8 mouse cellular contexts compared by ENCODE assay signal in the genomic region with DNA sequence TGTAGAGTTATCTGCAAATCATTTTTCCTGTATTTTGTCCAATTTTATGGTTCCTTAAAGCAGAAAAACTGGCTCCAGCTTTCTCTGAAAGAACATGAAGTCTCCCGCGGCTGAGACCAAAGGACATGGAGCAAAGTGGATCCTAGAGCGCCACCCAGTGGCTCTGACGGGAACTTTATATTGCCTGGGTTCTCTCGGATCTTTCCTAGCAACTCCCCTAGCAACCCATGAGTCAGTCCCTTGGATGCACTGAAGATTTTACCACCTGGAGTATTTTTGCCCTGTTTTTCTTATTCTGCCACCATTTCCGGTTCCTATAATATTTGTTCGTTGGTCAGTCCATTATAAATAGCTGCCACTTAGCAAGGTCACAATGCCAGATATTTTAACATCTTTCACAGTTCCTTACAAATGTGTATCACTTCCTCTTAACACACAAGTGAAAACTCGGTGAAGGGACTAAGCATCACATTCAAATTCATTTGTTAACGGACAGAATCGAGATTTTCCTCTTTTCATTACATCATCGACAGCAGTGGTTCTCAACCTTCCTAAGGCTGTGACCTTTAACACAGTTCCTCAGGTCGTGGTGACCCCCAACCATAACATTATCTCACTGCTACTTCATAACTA. TPM values are rescaled to one million over a fixed set of nuclear protein-coding genes. Genes with fewer than 3 reads are reported as not detected.
A peak's percentile ranks its signal among the peaks of the same experiment; 100 is the strongest.
DNase-seq lines count a peak whose midpoint lies in the region; ATAC-seq and TF ChIP-seq lines count a peak whose summit lies in the region.

No protein-coding gene starts in this region.

- H3K36me3 ChIP-seq in MEL (ENCODE audit: control insufficient read depth in 1 of 2, insufficient read depth in 2 of 2, low read length in 2 of 2) = peaks cover 0 to 7% of the 10 kb centered on the region in 2 experiments; a peak in 2 of 4 replicates
- peaks cover 6% of the 10 kb centered on the region for H3K36me3 ChIP-seq in forebrain, embryonic 13.5 days (ENCODE audit: poor library complexity, severe bottlenecking)
- peaks cover 15% of the 10 kb centered on the region for H3K36me3 ChIP-seq in hindbrain, embryonic 14.5 days (replicated peaks; ENCODE audit: control insufficient read depth, insufficient read depth)

- H3K27ac ChIP-seq in MEL (ENCODE audit: control insufficient read depth, low read depth, low read length) = no peak overlapping the region
- H3K27ac ChIP-seq in forebrain, embryonic 13.5 days = no peak overlapping the region
- H3K27ac ChIP-seq in hindbrain, embryonic 14.5 days = no peak overlapping the region

- DNase-seq in MEL (ENCODE audit: low read depth, low spot score) = peak; percentile 92
- peak; percentile 58 for DNase-seq in brain, embryonic 18.5 days (ENCODE audit: low read depth, low spot score)
- peak; percentile 94 for DNase-seq in hindbrain, embryonic 14.5 days (ENCODE audit: low spot score)
- DNase-seq in layer of hippocampus, postnatal 36 days = peak; percentile 83 to 89
- peak; percentile 85 to 89 for DNase-seq in right cerebral cortex, postnatal 36 days (ENCODE audit: low spot score in 2 of 2)
- peak; percentile 73 to 82 for DNase-seq in urinary bladder, postnatal 4 days (ENCODE audit: low spot score in 2 of 2)

- no peak overlapping the region for H3K4me2 ChIP-seq in forebrain, embryonic 13.5 days
- no peak overlapping the region for H3K4me2 ChIP-seq in hindbrain, embryonic 14.5 days (replicated peaks)

- no peak for TF ChIP-seq EP300 in MEL (IDR thresholded peaks at IDR 0.05; ENCODE audit: low read depth in 1 of 2, low read length in 2 of 2)

- no peak for TF ChIP-seq POLR2A in MEL (IDR thresholded peaks at IDR 0.05; ENCODE audit: control insufficient read depth in 1 of 2, insufficient read depth in 1 of 2, low read depth in 1 of 2, low read length in 2 of 2, poor library complexity in 1 of 2)

- ATAC-seq in forebrain, embryonic 13.5 days = peak; percentile 39; the same call in 1 of the 2 replicates
- no peak for ATAC-seq in hindbrain, embryonic 14.5 days (ENCODE audit: low FRiP score)
- ATAC-seq in megakaryocyte-erythroid progenitor cell, adult 5-6 weeks (replicated peaks; ENCODE audit: low FRiP score, low TSS enrichment, poor library complexity, severe bottlenecking) = peak; percentile 88

- H3K9ac ChIP-seq in MEL (ENCODE audit: control insufficient read depth, low read depth, low read length, poor library complexity, severe bottlenecking) = peak overlapping the region; percentile 21; the same call in 1 of the 2 replicates
- no peak overlapping the region for H3K9ac ChIP-seq in forebrain, embryonic 13.5 days
- H3K9ac ChIP-seq in hindbrain, embryonic 14.5 days = no peak overlapping the region

- WGBS in forebrain, embryonic 13.5 days = 21% methylated on average over 12 of the region's 12 CpGs
- WGBS in hindbrain, embryonic 14.5 days = 21% methylated on average over 12 of the region's 12 CpGs

- no peaks in the 10 kb centered on the region; the same call in 1 of the 2 replicates for H3K79me2 ChIP-seq in MEL (ENCODE audit: control insufficient read depth, insufficient read depth, low read length, poor library complexity)

- H3K4me3 ChIP-seq in MEL (ENCODE audit: control insufficient read depth in 1 of 2, insufficient read depth in 1 of 2, low read depth in 2 of 2, low read length in 2 of 2) = no peak overlapping the region
- H3K4me3 ChIP-seq in forebrain, embryonic 13.5 days = no peak overlapping the region
- no peak overlapping the region for H3K4me3 ChIP-seq in hindbrain, embryonic 14.5 days (replicated peaks; ENCODE audit: low read length)

- TF ChIP-seq CTCF in MEL (IDR thresholded peaks at IDR 0.05 in 2 of 3, conservative IDR thresholded peaks at IDR 0.05 in 1 of 3; ENCODE audit: control insufficient read depth in 1 of 3, insufficient read depth in 1 of 3, low read depth in 2 of 3, low read length in 3 of 3, poor library complexity in 1 of 3, severe bottlenecking in 1 of 3) = peak; percentile 70 to 87 (median 71)

- H3K9me3 ChIP-seq in MEL (replicated peaks; ENCODE audit: insufficient read depth, low read length) = no peaks in the 10 kb centered on the region
- no peaks in the 10 kb centered on the region for H3K9me3 ChIP-seq in forebrain, embryonic 13.5 days (replicated peaks)
- H3K9me3 ChIP-seq in hindbrain, embryonic 14.5 days (ENCODE audit: control insufficient read depth, low read length) = no peaks in the 10 kb centered on the region

- H3K27me3 ChIP-seq in MEL (ENCODE audit: control insufficient read depth in 1 of 2, insufficient read depth in 2 of 2, low read length in 2 of 2) = no peaks in the 10 kb centered on the region
- peaks cover 8% of the 10 kb centered on the region for H3K27me3 ChIP-seq in forebrain, embryonic 13.5 days
- peaks cover 4% of the 10 kb centered on the region for H3K27me3 ChIP-seq in hindbrain, embryonic 14.5 days (ENCODE audit: control insufficient read depth, insufficient read depth, low read length)

- peak; percentile 77 for TF ChIP-seq RAD21 in MEL (IDR thresholded peaks at IDR 0.05; ENCODE audit: low read depth, low read length)

- H3K4me1 ChIP-seq in MEL (ENCODE audit: control insufficient read depth in 1 of 2, insufficient read depth in 2 of 2, low read length in 2 of 2) = peaks cover 3 to 16% of the 10 kb centered on the region in 2 experiments
- 0 out of 2 replicates have a peak, but pooled peaks cover 5% of the 10 kb centered on the region for H3K4me1 ChIP-seq in forebrain, embryonic 13.5 days
- 0 out of 2 replicates have a peak, but pooled peaks cover 4% of the 10 kb centered on the region for H3K4me1 ChIP-seq in hindbrain, embryonic 14.5 days (replicated peaks; ENCODE audit: control insufficient read depth, insufficient read depth, low read length)

TF ChIP-seq in MEL, 35 proteins besides CTCF, POLR2A, EP300 and RAD21:
- TF ChIP-seq E2F4 (IDR thresholded peaks at IDR 0.05; ENCODE audit: borderline replicate concordance, low read depth, low read length) = no peak
- TF ChIP-seq ZC3H11A (IDR thresholded peaks at IDR 0.05; ENCODE audit: low read depth, low read length) = peak; percentile 79
- TF ChIP-seq SIN3A (IDR thresholded peaks at IDR 0.05; ENCODE audit: low read length) = peak; percentile 65
- no peak for TF ChIP-seq CHD2 (IDR thresholded peaks at IDR 0.05; ENCODE audit: low read length)
- 0 out of 2 replicates have a peak, but pooled peaks have one; percentile 47 for TF ChIP-seq MXI1 (IDR thresholded peaks at IDR 0.05; ENCODE audit: low read depth, low read length)
- TF ChIP-seq SMC3 (IDR thresholded peaks at IDR 0.05; ENCODE audit: low read depth, low read length) = peak; percentile 83
- no peak for TF ChIP-seq CHD1 (IDR thresholded peaks at IDR 0.05; ENCODE audit: low read depth, low read length)
- no peak for TF ChIP-seq BHLHE40 (IDR thresholded peaks at IDR 0.05; ENCODE audit: borderline replicate concordance, low read depth, low read length)

RNA-seq across cellular contexts. Expression of a gene that starts 12.2 kb away (rescaled TPM):
- 14.3 and 16.2 TPM in 2 replicates for total RNA-seq in MEL (2012; rRNA removed)
- polyA plus RNA-seq in MEL (2012; ENCODE audit: insufficient read depth in 1 of 2, insufficient read length in 2 of 2, low read depth in 1 of 2, low replicate concordance in 2 of 2, missing spikeins in 1 of 2) = 10 to 100 TPM in 1 of 2 experiments, not detected in 1; 78.2 TPM
- 23.2 and 24.8 TPM in 2 replicates for polyA plus RNA-seq in forebrain, embryonic 13.5 days (2015; fragmentation: Nextera tagmentation; extraction: Ambion mirVana)
- polyA plus RNA-seq in hindbrain, embryonic 14.5 days (2014; fragmentation: Nextera tagmentation; extraction: Ambion mirVana) = 32.3 and 36.4 TPM in 2 replicates
- total RNA-seq in layer of hippocampus, postnatal 36 days (2021) = 10 to 100 TPM; 20.1 to 24.5 TPM
- total RNA-seq in megakaryocyte-erythroid progenitor cell, adult 5-6 weeks (2014; fragmentation: Nextera tagmentation) = 43.2 and 49.4 TPM in 2 replicates
- 29.1 and 42.8 TPM in 2 replicates for total RNA-seq in megakaryocyte-erythroid progenitor cell, adult 5-6 weeks (2017)

RNA-seq across cellular contexts. Expression of a gene that starts 29.4 kb away (rescaled TPM):
- total RNA-seq in MEL (2012; rRNA removed) = 126 and 128 TPM in 2 replicates
- 100 to 1,000 TPM in 1 of 2 experiments, not detected in 1; 110 TPM for polyA plus RNA-seq in MEL (2012; ENCODE audit: insufficient read depth in 1 of 2, insufficient read length in 2 of 2, low read depth in 1 of 2, low replicate concordance in 2 of 2, missing spikeins in 1 of 2)
- 73.7 and 74.1 TPM in 2 replicates for polyA plus RNA-seq in forebrain, embryonic 13.5 days (2015; fragmentation: Nextera tagmentation; extraction: Ambion mirVana)
- polyA plus RNA-seq in hindbrain, embryonic 14.5 days (2014; fragmentation: Nextera tagmentation; extraction: Ambion mirVana) = 67.8 and 72.0 TPM in 2 replicates
- total RNA-seq in layer of hippocampus, postnatal 36 days (2021) = 10 to 100 TPM; 52.4 to 52.7 TPM
- 89.8 and 97.2 TPM in 2 replicates for total RNA-seq in megakaryocyte-erythroid progenitor cell, adult 5-6 weeks (2014; fragmentation: Nextera tagmentation)
- 150 and 178 TPM in 2 replicates for total RNA-seq in megakaryocyte-erythroid progenitor cell, adult 5-6 weeks (2017)

RNA-seq across cellular contexts. Expression of a gene that starts 52.5 kb away (rescaled TPM):
- total RNA-seq in MEL (2012; rRNA removed) = 191 and 213 TPM in 2 replicates
- polyA plus RNA-seq in MEL (2012; ENCODE audit: insufficient read depth in 1 of 2, insufficient read length in 2 of 2, low read depth in 1 of 2, low replicate concordance in 2 of 2, missing spikeins in 1 of 2) = 100 to 1,000 TPM; 290 to 643 TPM
- 72.7 and 73.6 TPM in 2 replicates for polyA plus RNA-seq in forebrain, embryonic 13.5 days (2015; fragmentation: Nextera tagmentation; extraction: Ambion mirVana)
- 48.8 and 49.6 TPM in 2 replicates for polyA plus RNA-seq in hindbrain, embryonic 14.5 days (2014; fragmentation: Nextera tagmentation; extraction: Ambion mirVana)
- total RNA-seq in layer of hippocampus, postnatal 36 days (2021) = 10 to 100 TPM; 38.1 to 39.7 TPM
- total RNA-seq in megakaryocyte-erythroid progenitor cell, adult 5-6 weeks (2014; fragmentation: Nextera tagmentation) = 187 and 249 TPM in 2 replicates
- 228 and 238 TPM in 2 replicates for total RNA-seq in megakaryocyte-erythroid progenitor cell, adult 5-6 weeks (2017)

RNA-seq across cellular contexts. Expression of a gene that starts 56.1 kb away (rescaled TPM):
- total RNA-seq in MEL (2012; rRNA removed) = 16.5 and 17.0 TPM in 2 replicates
- 10 to 100 TPM in 1 of 2 experiments, not detected in 1; 33.2 TPM for polyA plus RNA-seq in MEL (2012; ENCODE audit: insufficient read depth in 1 of 2, insufficient read length in 2 of 2, low read depth in 1 of 2, low replicate concordance in 2 of 2, missing spikeins in 1 of 2)
- polyA plus RNA-seq in forebrain, embryonic 13.5 days (2015; fragmentation: Nextera tagmentation; extraction: Ambion mirVana) = 59.2 and 59.3 TPM in 2 replicates
- 189 and 205 TPM in 2 replicates for polyA plus RNA-seq in hindbrain, embryonic 14.5 days (2014; fragmentation: Nextera tagmentation; extraction: Ambion mirVana)
- total RNA-seq in layer of hippocampus, postnatal 36 days (2021) = 10 to 100 TPM; 68.7 to 70.9 TPM
- 36.8 and 53.5 TPM in 2 replicates for total RNA-seq in megakaryocyte-erythroid progenitor cell, adult 5-6 weeks (2014; fragmentation: Nextera tagmentation)
- total RNA-seq in megakaryocyte-erythroid progenitor cell, adult 5-6 weeks (2017) = 17.8 and 43.6 TPM in 2 replicates
